Mouse (Mus musculus) right cerebral cortex, postnatal 14 days (tissue): Measurements from ENCODE around the gene Slc47a2.
A peak's percentile ranks its signal among the peaks of the same experiment; 100 is the strongest.
"Not testable (repeated sequence)": the region's sequence is repeated elsewhere in the genome, so short reads cannot be mapped to it uniquely, and the experiment has no call there.

ENCODE experiments used
- DNase-seq: peaks from one replicate; pipeline ENCODE4 v3.0.0; 2022

Slc47a2 gene

GRCm38 (mm10) chr11:61341233-61341632 lies 1.4 kb downstream of the Slc47a2 start:
- no peak for DNase-seq

- no peak for DNase-seq
Measured at GRCm38 (mm10) chr11:61340374-61340773, 2.3 kb downstream of the Slc47a2 start.

GRCm38 (mm10) chr11:61337586-61337985 lies 5.1 kb downstream of the Slc47a2 start:
- DNase-seq: no peak

- no peak for DNase-seq
Measured at GRCm38 (mm10) chr11:61320904-61321687, 21.6 kb downstream of the Slc47a2 start.

- DNase-seq: no peak
Measured at GRCm38 (mm10) chr11:61319923-61320567, 22.6 kb downstream of the Slc47a2 start.

- DNase-seq: no peak
Measured at GRCm38 (mm10) chr11:61319233-61319922, 23.3 kb downstream of the Slc47a2 start.

GRCm38 (mm10) chr11:61316864-61317263 lies 25.8 kb downstream of the Slc47a2 start:
- DNase-seq: no peak

- DNase-seq: no peak
Measured at GRCm38 (mm10) chr11:61310321-61310720, 32.3 kb downstream of the Slc47a2 start.

GRCm38 (mm10) chr11:61309831-61310230 lies 32.8 kb downstream of the Slc47a2 start:
- DNase-seq: no peak

- no peak for DNase-seq
Measured at GRCm38 (mm10) chr11:61307795-61308194, 34.9 kb downstream of the Slc47a2 start.

- peak; percentile 20 for DNase-seq
Measured at GRCm38 (mm10) chr11:61305377-61305776, 37.3 kb downstream of the Slc47a2 start.

GRCm38 (mm10) chr11:61304535-61304934 lies 38.1 kb downstream of the Slc47a2 start:
- not testable (repeated sequence) for DNase-seq

GRCm38 (mm10) chr11:61300716-61301392 lies 41.8 kb downstream of the Slc47a2 start:
- no peak for DNase-seq

- no peak for DNase-seq
Measured at GRCm38 (mm10) chr11:61300205-61300604, 42.5 kb downstream of the Slc47a2 start.

- DNase-seq: no peak
Measured at GRCm38 (mm10) chr11:61297901-61298300, 44.8 kb downstream of the Slc47a2 start.

- DNase-seq: no peak
Measured at GRCm38 (mm10) chr11:61297326-61297725, 45.3 kb downstream of the Slc47a2 start.

GRCm38 (mm10) chr11:61296556-61296955 lies 46.1 kb downstream of the Slc47a2 start:
- no peak for DNase-seq

GRCm38 (mm10) chr11:61295556-61295955 lies 47.1 kb downstream of the Slc47a2 start:
- DNase-seq: no peak

- DNase-seq: no peak
Measured at GRCm38 (mm10) chr11:61294431-61294830, 48.2 kb downstream of the Slc47a2 start.

- DNase-seq: no peak
Measured at GRCm38 (mm10) chr11:61293251-61293650, 49.4 kb downstream of the Slc47a2 start.

- no peak for DNase-seq
Measured at GRCm38 (mm10) chr11:61284323-61284722, 58.3 kb downstream of the Slc47a2 start.

GRCm38 (mm10) chr11:61283414-61284049 lies 59.1 kb downstream of the Slc47a2 start:
- DNase-seq: no peak
